Mouse (Mus musculus) skeletal muscle tissue, adult 2 months (tissue): ENCODE data around the gene Hspbp1.

Source experiments
- DNase-seq: peaks from one replicate; pipeline ENCODE4 v3.0.0-alpha.2; 2012; ENCODE audit warnings: low read depth, low spot score

Hspbp1 gene

GRCm38 (mm10) chr7:4631031-4631430, 53.8 kb downstream of the Hspbp1 start, which contains the start of gene Tmem86b:
Gene Tmem86b, minus strand, starts transcription at chr7:4631422.
- DNase-seq, result no peak

GRCm38 (mm10) chr7:4630198-4630597, 54.7 kb downstream of the Hspbp1 start:
- DNase-seq, result no peak

DNA sequence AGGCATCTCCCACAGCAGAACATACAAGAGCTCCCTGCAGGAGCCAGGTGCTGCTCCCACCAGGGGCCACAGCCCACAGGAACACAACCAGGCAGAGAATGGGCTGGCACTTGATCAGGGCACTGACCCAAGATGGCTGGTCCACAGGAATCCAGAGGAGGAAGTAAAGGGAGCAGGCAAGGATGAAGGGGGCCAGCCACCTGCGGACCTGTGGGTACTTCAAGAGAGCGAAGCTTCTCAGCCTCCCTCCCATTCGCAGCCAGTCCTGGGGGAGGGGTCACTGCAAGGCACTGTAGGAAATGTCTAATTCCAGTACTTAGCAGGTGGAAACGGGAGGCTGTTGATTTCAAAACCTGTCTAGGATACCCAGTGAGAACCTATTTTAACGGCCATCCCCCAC, 55.3 kb downstream of the Hspbp1 start:
- DNase-seq, result no peak

GRCm38 (mm10) chr7:4625928-4626327, 58.9 kb downstream of the Hspbp1 start:
- DNase-seq, result no peak

DNA sequence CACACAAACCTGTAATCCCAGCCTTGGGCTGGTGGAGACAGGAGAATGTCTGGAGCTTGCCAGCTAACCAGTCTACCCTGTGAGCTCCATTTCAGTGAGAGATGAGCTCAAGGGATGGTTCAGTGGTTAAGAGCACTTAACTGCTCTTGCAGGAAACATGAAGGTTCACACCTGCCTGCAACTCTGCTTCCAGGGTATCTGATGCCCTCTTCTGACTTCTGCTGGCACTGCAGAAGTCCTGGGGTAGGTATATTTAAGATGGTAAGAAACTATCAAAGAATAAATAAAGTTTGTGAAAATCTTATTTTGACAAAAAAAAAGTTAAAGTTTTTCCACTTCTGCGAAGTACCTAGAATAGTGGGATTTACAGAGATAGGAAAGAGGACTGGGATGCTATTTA, 60.5 kb downstream of the Hspbp1 start:
- DNase-seq, result no peak

GRCm38 (mm10) chr7:4623544-4624189, 61.2 kb downstream of the Hspbp1 start:
- no peak for DNase-seq

GRCm38 (mm10) chr7:4619979-4620378, 64.9 kb downstream of the Hspbp1 start:
- DNase-seq, result no peak

DNA sequence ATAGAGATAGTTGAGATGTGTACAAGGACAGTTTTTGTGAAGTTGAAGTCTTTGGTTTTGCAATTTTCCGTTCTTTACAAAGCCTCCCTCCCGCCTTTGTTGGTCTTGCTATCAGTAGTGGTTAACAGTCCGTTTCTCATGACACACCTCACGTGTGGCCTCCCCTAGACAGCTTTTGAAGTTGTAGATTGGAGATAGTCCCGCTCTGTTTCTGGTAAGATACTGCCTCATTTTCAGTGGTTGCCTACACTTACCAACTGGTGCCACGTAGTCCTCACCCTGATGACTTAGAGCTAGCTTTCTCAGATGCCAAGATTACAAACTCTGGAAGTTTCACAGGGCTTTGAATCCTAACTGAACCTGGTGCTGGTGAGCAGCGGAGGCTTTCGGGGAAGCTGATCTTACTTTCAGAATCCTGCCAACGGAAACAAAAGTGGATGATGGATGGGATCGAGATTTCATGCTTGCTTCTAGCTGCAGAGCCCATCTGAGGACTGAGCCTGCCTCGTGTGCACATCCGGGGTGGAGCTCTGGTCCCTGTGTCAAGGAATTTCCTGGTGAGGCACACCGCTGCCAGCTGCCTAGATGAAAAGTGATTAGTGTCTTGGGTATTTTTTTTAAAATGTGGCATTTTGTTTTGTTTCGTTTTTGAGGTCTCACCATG, 71.0 kb downstream of the Hspbp1 start:
- DNase-seq, result no peak

- no peak for DNase-seq
Measured at GRCm38 (mm10) chr7:4612956-4613355, 71.9 kb downstream of the Hspbp1 start.

DNA sequence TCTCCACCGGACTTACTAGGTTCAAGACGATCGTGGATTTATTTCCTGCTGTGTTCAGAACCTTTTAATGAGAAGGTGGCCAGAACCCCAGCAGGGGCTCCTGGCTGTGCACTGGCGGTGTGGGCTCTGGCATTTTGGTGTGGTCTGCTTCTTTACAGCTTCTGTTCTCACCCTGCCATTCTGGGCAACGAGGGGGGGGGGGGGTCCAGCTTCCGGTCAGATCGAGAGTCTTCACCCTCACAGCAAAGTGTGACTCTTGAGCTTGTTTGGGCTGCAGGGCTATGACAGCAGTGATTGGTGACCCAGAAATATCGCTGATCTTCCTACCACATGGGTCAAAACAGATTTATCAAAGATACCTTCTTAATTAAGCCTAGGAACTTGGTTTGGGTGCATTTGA, 72.5 kb downstream of the Hspbp1 start:
- DNase-seq, result no peak

DNA sequence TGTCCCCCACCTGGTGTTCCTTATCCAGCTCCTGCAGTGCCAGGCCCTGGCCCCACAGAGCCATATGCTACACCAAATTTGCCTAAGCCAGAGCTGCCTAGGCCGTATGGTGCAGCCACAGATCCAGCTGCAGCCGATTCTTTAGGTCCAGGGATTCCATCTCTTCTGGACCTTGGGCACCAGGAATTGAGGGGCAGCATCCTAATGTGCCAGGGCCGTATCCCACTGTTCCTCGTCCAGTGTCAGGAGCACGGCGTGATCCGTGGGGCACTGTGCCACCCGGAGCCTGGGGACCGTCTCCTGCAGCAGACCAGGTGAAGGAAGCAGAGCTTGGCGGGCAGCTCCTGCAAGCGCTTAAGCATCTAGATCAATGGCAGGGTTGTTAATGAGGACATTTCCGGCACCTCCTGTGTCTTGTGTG, 72.9 kb downstream of the Hspbp1 start:
- DNase-seq, result no peak

DNA sequence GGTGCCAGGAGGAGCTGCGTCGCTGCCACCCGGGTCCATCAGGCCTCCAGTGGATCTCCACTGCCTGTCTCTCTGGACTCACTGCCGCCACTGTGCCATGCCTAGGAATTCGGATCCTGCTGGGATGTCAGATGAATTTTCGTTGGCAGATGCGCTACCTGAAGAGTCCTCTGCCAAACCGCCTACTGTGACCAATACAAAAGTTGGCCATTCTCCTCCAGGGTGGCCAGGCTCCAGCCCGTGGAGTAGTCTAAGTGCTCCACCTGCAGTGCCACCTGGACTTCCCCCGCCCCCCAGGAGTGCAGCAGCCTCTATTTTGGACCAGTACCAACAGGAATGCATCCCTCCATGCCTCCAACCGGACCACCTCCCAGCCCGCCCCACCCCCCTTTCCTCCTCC, 73.4 kb downstream of the Hspbp1 start:
- DNase-seq, result no peak
